Mouse (Mus musculus): ENCODE data around the gene Syne3. TPM values are rescaled to one million over a fixed set of nuclear protein-coding genes. Genes with fewer than 3 reads are reported as not detected.

Gene Syne3
- total RNA-seq, 2 experiments from 2014 or later = 17.8 to 26.9 TPM

- ATAC-seq (ENCODE audit: poor library complexity, severe bottlenecking) = no peak
Measured at GRCm38 (mm10) chr12:105025947-105026586, 16.5 kb upstream of the Syne3 start.

GRCm38 (mm10) chr12:105025271-105025946 is 15.8 kb upstream of the Syne3 start:
- ATAC-seq (ENCODE audit: poor library complexity, severe bottlenecking) = peak; percentile 67

GRCm38 (mm10) chr12:105022776-105023175 is 13.2 kb upstream of the Syne3 start:
- ATAC-seq (ENCODE audit: poor library complexity, severe bottlenecking) = no peak

DNA sequence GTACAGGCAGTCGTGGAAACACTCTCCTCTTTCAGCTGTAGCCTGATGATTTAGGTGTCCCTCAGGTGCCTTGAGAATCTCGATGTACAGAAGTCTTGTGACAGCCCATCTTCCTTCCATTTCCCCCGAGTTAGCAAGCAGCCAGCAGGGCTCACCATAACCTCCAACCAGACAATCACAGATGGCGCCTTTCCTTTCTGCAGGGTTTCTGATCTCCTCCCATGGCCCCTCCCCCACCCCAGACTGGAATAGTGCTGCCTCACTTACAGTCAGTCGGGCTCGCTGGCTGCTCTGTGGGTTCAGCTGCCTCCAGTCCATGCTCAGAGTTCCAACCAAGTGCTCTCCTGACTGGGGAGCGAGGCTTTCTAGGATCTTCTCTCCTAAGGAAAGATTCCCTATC is 12.5 kb upstream of the Syne3 start:
- no peak for ATAC-seq (ENCODE audit: poor library complexity, severe bottlenecking)

- ATAC-seq (ENCODE audit: poor library complexity, severe bottlenecking) = peak; percentile 32
Measured at GRCm38 (mm10) chr12:105021441-105022069, 11.9 kb upstream of the Syne3 start.

GRCm38 (mm10) chr12:105019359-105020219 is 10.0 kb upstream of the Syne3 start:
- peak; percentile 55 for ATAC-seq (ENCODE audit: poor library complexity, severe bottlenecking)

- ATAC-seq (ENCODE audit: poor library complexity, severe bottlenecking) = no peak
Measured at GRCm38 (mm10) chr12:105016639-105017038, 7.0 kb upstream of the Syne3 start.

DNA sequence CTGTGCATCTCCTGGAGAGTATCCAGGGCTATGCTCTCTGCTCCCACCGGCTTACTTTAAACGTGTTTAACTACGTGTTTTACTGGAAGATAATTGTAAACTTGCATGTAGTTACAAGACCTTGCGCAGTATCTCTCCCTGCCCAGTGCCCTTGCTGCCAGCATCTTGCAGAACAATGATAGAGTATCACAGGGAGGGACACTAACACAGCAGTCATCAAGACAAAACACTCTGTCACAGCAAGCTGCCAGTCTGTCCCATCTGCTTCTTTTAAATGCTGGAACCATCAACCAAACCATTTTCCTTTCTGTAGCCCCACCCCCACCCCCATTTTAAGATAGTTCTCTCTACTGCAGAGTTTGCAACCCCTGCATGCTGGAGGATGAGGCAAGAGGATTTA is 6.6 kb upstream of the Syne3 start:
- no peak for ATAC-seq (ENCODE audit: poor library complexity, severe bottlenecking)

DNA sequence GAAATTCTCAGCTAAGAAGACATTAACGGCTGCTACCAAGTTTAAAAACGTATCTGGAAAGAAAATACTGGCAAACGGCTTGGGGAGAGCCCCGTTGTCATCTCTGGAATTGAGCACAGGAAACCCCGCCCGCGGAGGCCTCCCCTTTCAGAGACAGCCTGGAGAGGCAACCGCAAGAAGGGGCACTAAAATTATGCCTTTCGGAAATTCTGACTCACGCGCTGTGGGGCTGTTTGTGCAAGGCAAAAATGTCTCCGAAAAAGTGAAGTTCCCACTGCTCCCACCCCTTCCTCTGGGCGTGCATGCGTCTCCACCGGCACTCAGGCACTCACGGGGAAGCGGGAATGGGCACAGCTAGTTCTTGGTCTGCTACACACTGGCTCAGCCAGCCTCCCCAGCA is 3.5 kb upstream of the Syne3 start:
- peak; percentile 46 for ATAC-seq (ENCODE audit: poor library complexity, severe bottlenecking)

GRCm38 (mm10) chr12:105012314-105012713 is 2.7 kb upstream of the Syne3 start:
- ATAC-seq (ENCODE audit: poor library complexity, severe bottlenecking) = no peak

DNA sequence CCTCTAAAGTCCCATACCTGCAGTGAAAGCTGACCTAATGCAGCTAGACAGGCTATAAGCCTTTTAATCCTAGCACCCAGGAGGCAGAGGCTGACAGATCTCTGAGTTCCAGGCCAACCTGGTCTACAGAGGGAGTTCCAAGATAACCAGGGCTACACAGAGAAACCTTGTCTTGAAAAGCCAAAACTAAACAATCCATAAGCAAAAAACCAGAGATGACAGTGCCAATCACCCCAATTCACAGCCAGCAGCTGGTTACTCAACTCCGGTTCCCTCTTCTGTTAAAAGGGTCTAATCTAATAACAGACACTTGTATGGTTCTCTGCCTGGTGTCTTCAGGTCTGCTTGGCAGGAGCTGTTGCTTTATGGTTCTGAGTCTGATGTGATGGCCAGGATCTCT is 2.0 kb upstream of the Syne3 start:
- ATAC-seq (ENCODE audit: poor library complexity, severe bottlenecking) = no peak

DNA sequence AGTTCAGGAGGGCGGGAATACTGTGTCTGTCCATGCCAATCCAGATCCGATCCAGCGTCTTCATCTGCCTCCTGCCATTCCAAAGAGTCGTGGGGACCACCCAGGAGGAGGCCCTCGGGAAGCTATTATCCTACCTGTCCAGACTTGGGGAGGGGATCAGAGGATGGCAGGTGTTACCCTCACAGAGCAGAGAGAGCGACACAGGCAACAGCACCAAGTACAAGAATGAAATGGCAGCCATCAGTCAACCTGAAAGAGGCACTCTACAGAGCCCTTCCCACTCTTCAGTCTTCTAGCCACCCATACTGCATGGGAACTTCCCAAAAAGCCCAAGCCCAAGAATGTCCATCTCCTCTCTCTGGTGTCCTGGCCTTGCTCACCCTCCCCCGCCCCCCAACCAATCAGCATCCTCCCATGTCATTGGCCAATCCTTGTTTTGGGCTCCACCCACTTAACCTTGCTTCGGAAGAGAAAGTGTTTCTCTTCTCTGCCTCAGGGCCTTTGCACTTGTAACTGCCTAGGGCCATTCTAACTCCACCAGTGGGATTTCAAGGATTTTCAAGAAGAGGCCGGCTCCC is 693 bp upstream of the Syne3 start:
- ATAC-seq (ENCODE audit: poor library complexity, severe bottlenecking) = peak; percentile 33

GRCm38 (mm10) chr12:105008752-105009178 is 844 bp downstream of the Syne3 start:
- ATAC-seq (ENCODE audit: poor library complexity, severe bottlenecking) = peak; percentile 23

GRCm38 (mm10) chr12:105008150-105008549 is 1.5 kb downstream of the Syne3 start:
- ATAC-seq (ENCODE audit: poor library complexity, severe bottlenecking) = no peak

GRCm38 (mm10) chr12:105005715-105005972 is 4.0 kb downstream of the Syne3 start:
- ATAC-seq (ENCODE audit: poor library complexity, severe bottlenecking) = no peak

DNA sequence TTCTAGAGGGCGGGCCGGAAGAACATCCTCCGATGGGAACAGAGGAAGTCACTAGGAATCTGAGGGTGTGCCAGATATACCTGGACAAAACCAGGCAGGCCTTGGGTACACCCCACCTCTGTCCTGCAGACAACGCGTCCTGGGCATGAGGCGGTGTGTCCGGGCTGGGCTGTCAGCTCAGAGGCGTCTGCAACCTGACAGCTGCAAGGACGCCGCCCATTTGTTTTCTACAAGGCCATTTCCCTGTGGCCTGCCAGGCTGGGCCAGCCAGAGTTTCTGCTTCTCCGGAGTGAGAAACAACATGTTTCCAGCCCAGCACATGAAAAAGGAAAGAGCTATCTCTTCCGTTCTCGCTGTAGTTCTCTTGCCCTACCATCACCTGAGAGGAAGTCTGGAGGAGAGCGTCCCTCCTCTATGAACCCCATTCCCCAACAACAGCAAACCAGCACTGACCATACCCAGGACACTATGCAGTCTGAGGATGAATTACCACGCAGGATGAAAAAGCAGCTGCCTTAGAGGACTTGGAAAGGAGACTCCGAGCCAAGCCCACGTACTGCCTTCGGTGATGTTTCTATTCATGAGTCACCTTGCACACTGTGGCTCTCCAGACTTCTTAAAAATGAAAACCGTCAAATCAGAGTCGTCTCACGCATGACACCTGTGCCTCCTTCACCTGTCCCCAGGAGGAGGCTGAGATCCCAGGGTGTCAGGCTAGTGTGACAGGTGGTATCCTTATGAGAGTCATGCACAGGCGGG is 4.5 kb downstream of the Syne3 start:
- ATAC-seq (ENCODE audit: poor library complexity, severe bottlenecking) = no peak

- ATAC-seq (ENCODE audit: poor library complexity, severe bottlenecking) = no peak
Measured at GRCm38 (mm10) chr12:105003715-105004114, 5.9 kb downstream of the Syne3 start.

GRCm38 (mm10) chr12:105003158-105003557 is 6.5 kb downstream of the Syne3 start:
- no peak for ATAC-seq (ENCODE audit: poor library complexity, severe bottlenecking)

- no peak for ATAC-seq (ENCODE audit: poor library complexity, severe bottlenecking)
Measured at GRCm38 (mm10) chr12:105002340-105003132, 7.1 kb downstream of the Syne3 start.

- no peak for ATAC-seq (ENCODE audit: poor library complexity, severe bottlenecking)
Measured at GRCm38 (mm10) chr12:105001317-105001716, 8.3 kb downstream of the Syne3 start.

Measured in megakaryocyte, adult 5-6 weeks (primary cell).